ENCODE assay signal across 24 mouse cellular contexts in genomic region chr13:60710963-60711362, GRCm38 (mm10).
DNase-seq lines count a peak whose midpoint lies in the region; ATAC-seq and TF ChIP-seq lines count a peak whose summit lies in the region.
"Had no signal": no experiment of that assay in that cellular context is flagged by ENCODE, and none has a peak within 500 bp of the region (broad histone marks: within the 10 kb centered on the region; RNA-seq: fewer than 3 reads in every experiment).

No protein-coding gene starts in this region.

- peak overlapping the region; percentile 8; the same call in 1 of the 2 replicates for H3K27ac ChIP-seq in layer of hippocampus, adult 2 months
- no peak overlapping the region for H3K27ac ChIP-seq in midbrain, embryonic 11.5 days (ENCODE audit: low read depth, low read length)
- no peak overlapping the region for H3K27ac ChIP-seq in midbrain, embryonic 10.5 days (replicated peaks)
- peak overlapping the region; percentile 58 for H3K27ac ChIP-seq in limb, embryonic 14.5 days (replicated peaks; ENCODE audit: low read depth, low read length)
- H3K27ac ChIP-seq: embryonic facial prominence, embryonic 15.5 days; forebrain, embryonic 10.5 days; forebrain, embryonic 12.5 days had no signal

- 0 out of 2 replicates have a peak, but pooled peaks cover 4% of the 10 kb centered on the region for H3K4me1 ChIP-seq in midbrain, embryonic 11.5 days (ENCODE audit: control insufficient read depth, insufficient read depth, low read length)
- peaks cover 16% of the 10 kb centered on the region for H3K4me1 ChIP-seq in midbrain, embryonic 10.5 days
- peaks cover 27% of the 10 kb centered on the region for H3K4me1 ChIP-seq in limb, embryonic 14.5 days (ENCODE audit: control insufficient read depth, insufficient read depth, low read length)

- no peak for DNase-seq in layer of hippocampus, adult 2 months (ENCODE audit: low spot score in 2 of 2)
- no peak for DNase-seq in layer of hippocampus, postnatal 14 days (ENCODE audit: low spot score in 2 of 2)
- DNase-seq in midbrain, embryonic 11.5 days (ENCODE audit: low spot score, missing footprints): peak; percentile 49
- no peak for DNase-seq in midbrain, embryonic 10.5 days (ENCODE audit: low spot score)
- peak; percentile 75 for DNase-seq in limb, embryonic 14.5 days (ENCODE audit: low spot score)
- DNase-seq in lung, postnatal 10 days: no peak
- no peak for DNase-seq in kidney, adult 9 months
- DNase-seq: adrenal gland, adult 2 months; adrenal gland, postnatal 10 days; adrenal gland, postnatal 25 days; cerebellum, adult 11 months; cerebellum, adult 18-20 months; cerebellum, adult 8-10 months; cerebellum, adult 9-11 months; cerebellum, postnatal 14 days; cerebellum, postnatal 36 days; embryo, embryonic 11 days had no signal

- no peak overlapping the region for H3K4me3 ChIP-seq in layer of hippocampus, adult 2 months
- H3K4me3 ChIP-seq in midbrain, embryonic 11.5 days (ENCODE audit: low read depth, low read length): no peak overlapping the region
- H3K4me3 ChIP-seq in midbrain, embryonic 10.5 days: no peak overlapping the region
- H3K4me3 ChIP-seq in limb, embryonic 14.5 days (replicated peaks; ENCODE audit: low read length): no peak overlapping the region
- H3K4me3 ChIP-seq: embryonic facial prominence, embryonic 13.5 days; embryonic facial prominence, embryonic 15.5 days; erythroblast, embryonic 14.5 days; forebrain, embryonic 10.5 days; forebrain, embryonic 12.5 days had no signal

- ATAC-seq in midbrain, embryonic 11.5 days (ENCODE audit: low FRiP score): no peak
- peak; percentile 77; the same call in 1 of the 2 replicates for ATAC-seq in limb, embryonic 14.5 days (ENCODE audit: low FRiP score, low read depth)
- ATAC-seq: forebrain, embryonic 14.5 days; forebrain, embryonic 16.5 days had no signal

- TF ChIP-seq CTCF in layer of hippocampus, adult 2 months (conservative IDR thresholded peaks at IDR 0.05): no peak

- WGBS in midbrain, embryonic 11.5 days: 89% methylated on average over 3 of the region's 3 CpGs
- WGBS in midbrain, embryonic 10.5 days: 91% methylated on average over 3 of the region's 3 CpGs
- 29% methylated on average over 3 of the region's 3 CpGs for WGBS in limb, embryonic 14.5 days

- no peak overlapping the region for H3K9ac ChIP-seq in midbrain, embryonic 11.5 days (ENCODE audit: low read length)
- H3K9ac ChIP-seq in limb, embryonic 14.5 days (ENCODE audit: low read depth, low read length, severe bottlenecking): no peak overlapping the region
- H3K9ac ChIP-seq: embryonic facial prominence, embryonic 13.5 days; embryonic facial prominence, embryonic 15.5 days; forebrain, embryonic 12.5 days had no signal

- H3K27me3 ChIP-seq in midbrain, embryonic 11.5 days (ENCODE audit: control insufficient read depth, insufficient read depth, low read length): no peaks in the 10 kb centered on the region
- H3K27me3 ChIP-seq in midbrain, embryonic 10.5 days (ENCODE audit: low read depth, poor library complexity, severe bottlenecking): no peaks in the 10 kb centered on the region
- H3K27me3 ChIP-seq in limb, embryonic 14.5 days (ENCODE audit: control insufficient read depth, insufficient read depth, low read length): no peaks in the 10 kb centered on the region
- H3K27me3 ChIP-seq: embryonic facial prominence, embryonic 13.5 days; embryonic facial prominence, embryonic 15.5 days; forebrain, embryonic 12.5 days had no signal

- H3K4me2 ChIP-seq in midbrain, embryonic 11.5 days: no peak overlapping the region
- H3K4me2 ChIP-seq in limb, embryonic 14.5 days (replicated peaks; ENCODE audit: low read depth, low read length, severe bottlenecking): no peak overlapping the region
- H3K4me2 ChIP-seq: embryonic facial prominence, embryonic 13.5 days; embryonic facial prominence, embryonic 15.5 days; forebrain, embryonic 12.5 days had no signal

- no peaks in the 10 kb centered on the region for H3K9me3 ChIP-seq in midbrain, embryonic 11.5 days (ENCODE audit: control insufficient read depth, low read length)
- no peaks in the 10 kb centered on the region for H3K9me3 ChIP-seq in midbrain, embryonic 10.5 days (replicated peaks)
- H3K9me3 ChIP-seq in limb, embryonic 14.5 days (ENCODE audit: control insufficient read depth, low read length): no peaks in the 10 kb centered on the region
- H3K9me3 ChIP-seq: embryonic facial prominence, embryonic 13.5 days; embryonic facial prominence, embryonic 15.5 days; forebrain, embryonic 10.5 days; forebrain, embryonic 12.5 days had no signal

- TF ChIP-seq POLR2A in limb, embryonic 14.5 days (IDR thresholded peaks at IDR 0.05; ENCODE audit: borderline replicate concordance, extremely low read depth, insufficient read depth, insufficient read length): no peak

- H3K36me3 ChIP-seq in midbrain, embryonic 11.5 days (ENCODE audit: control insufficient read depth, insufficient read depth, low read length): no peaks in the 10 kb centered on the region
- no peaks in the 10 kb centered on the region for H3K36me3 ChIP-seq in midbrain, embryonic 10.5 days
- no peaks in the 10 kb centered on the region for H3K36me3 ChIP-seq in limb, embryonic 14.5 days (ENCODE audit: control insufficient read depth, insufficient read depth, low read length)
- H3K36me3 ChIP-seq: embryonic facial prominence, embryonic 13.5 days; embryonic facial prominence, embryonic 15.5 days; forebrain, embryonic 10.5 days; forebrain, embryonic 12.5 days had no signal

Comparison
In these comparisons a context has a peak if more than half of its experiments do, and no peak if none do; other contexts are left out.
1. DNase-seq: peak in midbrain, embryonic 11.5 days (single experiment) and limb, embryonic 14.5 days (single experiment); none in layer of hippocampus, adult 2 months (0 of 2), layer of hippocampus, postnatal 14 days (0 of 2), midbrain, embryonic 10.5 days (single experiment), lung, postnatal 10 days (single experiment) and kidney, adult 9 months (single experiment).
2. H3K27ac ChIP-seq: peak in layer of hippocampus, adult 2 months (single experiment) and limb, embryonic 14.5 days (single experiment); none in midbrain, embryonic 11.5 days (single experiment) and midbrain, embryonic 10.5 days (single experiment).